Mouse (Mus musculus) urinary bladder, postnatal 36 days (tissue): Measurements from ENCODE around the gene Srgap3.
"Not testable (repeated sequence)": the region's sequence is repeated elsewhere in the genome, so short reads cannot be mapped to it uniquely, and the experiment has no call there.

Experiments
- DNase-seq, 2 experiments: peaks; one replicate each; pipeline ENCODE4 v3.0.0; 2022; ENCODE audit warnings: low spot score in 2 of 2, mixed read lengths in 1 of 2

The Srgap3 gene

DNA sequence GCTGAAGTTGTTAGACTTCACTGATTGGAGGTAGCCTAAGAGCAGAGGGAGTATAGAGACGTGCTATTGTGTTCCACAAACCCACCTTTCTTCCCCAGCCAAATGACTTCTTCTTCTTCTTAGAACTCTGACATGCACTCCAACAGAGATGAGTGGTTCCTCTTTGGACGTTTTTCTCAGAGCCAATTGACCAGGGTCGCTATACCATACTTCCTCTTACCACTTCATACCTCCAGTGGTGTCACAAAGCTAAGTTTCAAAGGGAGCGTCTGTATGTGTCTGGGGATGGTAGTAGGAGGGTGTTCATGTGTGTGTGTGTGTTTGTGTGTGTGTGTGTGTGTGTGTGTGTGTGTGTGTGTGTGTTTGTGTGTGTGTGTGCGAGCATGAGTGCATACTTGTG lies 195.1 kb downstream of the Srgap3 start:
- DNase-seq = no peak

DNA sequence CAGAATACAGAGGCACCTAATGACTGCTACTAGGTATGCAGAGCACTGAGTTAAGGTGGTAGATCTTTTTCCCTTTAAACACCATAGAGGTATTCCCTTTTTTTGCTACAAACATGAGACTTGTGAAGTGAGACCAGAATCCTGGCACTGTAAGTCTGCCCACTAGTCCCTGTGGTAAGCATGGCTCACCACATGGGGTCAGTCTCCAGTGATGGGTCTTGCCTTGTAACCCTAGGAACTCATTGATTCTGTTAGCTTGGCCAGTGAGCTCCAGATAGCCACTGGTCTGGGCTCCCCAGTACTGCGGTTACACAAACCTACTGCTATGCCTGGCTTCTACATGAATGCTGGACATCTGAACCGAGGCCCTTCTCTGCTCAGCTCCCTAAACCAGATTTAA lies 204.8 kb downstream of the Srgap3 start:
- no peak for DNase-seq

DNA sequence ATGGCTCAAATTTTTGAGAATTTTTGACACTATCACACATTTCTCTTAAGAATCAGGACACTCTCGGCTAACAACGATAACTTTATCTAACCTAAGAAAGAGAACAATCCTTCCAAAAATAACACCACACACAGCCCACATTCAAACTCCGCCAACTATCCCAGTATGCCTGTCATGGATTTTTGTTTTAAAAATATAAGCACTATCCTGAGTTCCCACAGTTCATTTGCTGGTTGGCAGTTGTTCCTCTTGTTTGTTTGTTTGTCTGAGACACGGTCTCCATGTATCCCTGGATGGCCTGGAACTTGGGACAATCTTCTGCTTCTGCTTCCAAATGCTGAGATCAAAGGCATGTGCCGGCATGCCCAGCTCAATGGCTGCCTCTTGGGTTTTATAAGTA lies 205.3 kb downstream of the Srgap3 start:
- DNase-seq = no peak

DNA sequence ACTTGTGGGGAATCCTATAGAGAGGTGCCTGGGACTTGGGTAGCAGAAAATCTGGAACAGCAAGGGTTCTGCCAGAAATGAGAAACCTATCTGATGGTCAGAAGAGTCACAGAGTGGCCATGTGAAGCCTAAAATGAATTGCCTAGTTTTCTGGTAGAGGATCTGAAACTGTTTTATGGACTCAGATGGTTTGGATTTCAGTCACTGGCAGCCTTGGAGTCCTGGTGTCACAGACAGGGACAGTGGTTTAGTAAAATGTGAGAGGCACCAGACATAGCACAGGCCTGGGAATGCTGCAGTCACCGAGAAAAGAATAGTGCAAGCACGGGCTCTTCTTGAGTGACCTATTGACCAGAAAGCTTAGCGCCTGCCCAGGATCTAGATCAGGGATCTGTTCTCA lies 207.4 kb downstream of the Srgap3 start:
- no peak for DNase-seq

DNA sequence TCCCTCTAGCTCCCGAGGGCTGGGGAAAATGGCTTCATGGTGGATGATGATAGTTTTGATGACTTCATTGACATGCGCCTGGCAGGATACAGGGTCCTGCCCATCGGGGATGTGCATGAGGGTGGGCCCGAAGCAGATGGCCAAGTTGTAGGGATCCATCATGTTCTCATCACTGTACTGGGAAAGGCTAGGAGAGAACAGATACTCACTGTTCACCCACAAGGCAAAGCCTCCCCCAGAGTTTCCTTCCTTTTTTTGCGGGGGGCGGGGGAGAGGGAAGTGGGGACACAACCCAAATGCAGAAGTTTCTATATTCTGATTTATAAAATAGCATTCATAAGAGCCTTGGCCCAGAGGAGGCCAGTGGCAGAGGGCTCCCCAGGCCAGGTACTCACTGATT lies 208.1 kb downstream of the Srgap3 start:
- DNase-seq = no peak

DNA sequence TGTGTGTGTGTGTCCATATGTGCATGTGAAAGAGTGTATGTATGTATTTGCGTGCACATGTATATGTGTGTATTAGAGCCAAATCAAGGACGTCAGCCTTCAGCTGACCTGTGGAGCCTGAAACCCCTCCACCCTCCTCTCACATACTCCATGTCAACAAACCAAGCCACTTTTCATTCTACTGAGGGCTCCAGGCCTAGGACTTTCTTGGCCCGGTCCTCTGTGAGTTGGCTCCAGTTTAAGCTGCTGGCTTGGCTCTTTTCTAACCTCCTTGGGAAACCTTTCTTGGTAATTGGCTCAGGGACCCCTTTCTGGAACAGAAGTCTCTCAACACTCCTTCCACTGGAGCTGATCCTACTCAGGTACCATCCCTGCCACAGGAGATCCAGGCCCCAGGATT lies 210.6 kb downstream of the Srgap3 start:
- DNase-seq = no peak

DNA sequence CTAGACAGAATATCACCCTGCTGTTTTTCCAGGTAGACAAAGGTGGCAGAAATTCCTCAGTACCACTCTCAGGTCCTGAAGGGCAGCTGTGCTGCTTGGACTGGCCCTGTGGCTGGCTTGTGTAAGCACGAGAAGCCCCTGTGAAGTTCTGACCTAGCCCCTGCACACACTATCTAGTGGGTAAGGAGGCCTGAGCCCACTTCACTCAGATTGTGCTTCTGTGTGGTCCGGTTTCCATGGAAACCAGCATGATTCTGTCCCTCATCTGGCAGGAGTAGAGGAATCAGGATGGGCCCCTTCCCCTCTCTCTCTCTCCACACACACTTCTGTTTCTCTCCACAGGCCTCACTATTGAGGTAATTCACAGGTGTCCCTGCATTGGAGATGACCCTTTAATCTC lies 212.0 kb downstream of the Srgap3 start:
- DNase-seq = no peak

DNA sequence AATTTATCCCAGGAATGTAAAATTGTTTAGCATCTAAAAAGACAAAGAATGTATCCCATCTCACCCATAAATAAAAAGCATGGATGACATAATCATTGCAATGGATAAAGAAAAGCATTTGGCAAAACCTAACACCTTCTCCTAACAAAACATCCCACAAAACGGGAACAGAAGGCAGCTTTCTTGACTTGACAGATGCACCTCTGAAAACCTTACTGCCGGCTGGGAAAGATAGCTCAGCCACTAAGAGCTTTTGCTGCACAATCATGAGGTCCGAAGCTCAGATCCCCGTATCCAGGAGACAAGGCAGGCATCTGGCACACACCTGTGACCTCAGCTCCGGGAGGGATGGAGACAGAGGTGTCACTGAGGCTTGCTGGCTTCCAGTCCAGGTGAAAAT lies 213.1 kb downstream of the Srgap3 start:
- DNase-seq = no peak

DNA sequence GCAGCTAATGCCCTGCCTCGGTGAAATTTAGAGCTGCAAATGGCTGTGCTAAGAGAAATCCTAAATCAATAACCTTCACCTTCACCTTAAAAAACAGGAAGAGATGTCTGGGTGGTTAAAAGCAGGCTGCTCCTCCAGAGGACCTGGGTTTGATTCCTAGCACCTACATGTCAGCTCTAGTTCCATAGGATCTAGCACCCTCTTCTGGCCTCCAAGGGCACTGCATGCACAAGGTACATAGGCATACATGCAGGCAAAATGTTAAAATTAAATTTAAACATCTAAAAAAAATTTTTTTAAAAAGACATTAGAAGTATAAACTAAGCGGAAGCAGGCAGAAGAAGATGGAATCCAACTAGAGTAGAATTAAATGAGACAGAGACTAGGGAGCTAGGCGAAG lies 214.6 kb downstream of the Srgap3 start:
- DNase-seq = no peak

DNA sequence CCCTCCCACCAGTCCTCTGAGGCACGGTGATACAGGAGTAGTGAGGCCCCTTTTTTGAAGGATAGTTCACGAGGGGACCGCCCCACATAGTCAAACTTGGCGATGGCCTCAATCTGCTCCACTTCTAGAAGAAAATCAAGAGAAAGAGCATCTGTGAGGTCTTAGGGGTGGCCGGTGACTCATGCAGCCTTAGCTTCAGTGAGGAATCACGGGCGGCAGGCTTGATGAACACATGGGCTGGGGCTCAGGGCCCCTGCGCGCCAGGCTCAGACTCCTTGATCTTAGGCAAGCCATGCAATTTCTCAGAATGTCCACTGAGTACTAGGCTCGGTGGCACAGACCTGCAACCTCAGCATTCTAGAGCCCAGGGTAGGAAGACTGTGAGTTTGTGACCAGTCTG lies 215.7 kb downstream of the Srgap3 start:
- DNase-seq = peak in 1 of 2 experiments; percentile 9

DNA sequence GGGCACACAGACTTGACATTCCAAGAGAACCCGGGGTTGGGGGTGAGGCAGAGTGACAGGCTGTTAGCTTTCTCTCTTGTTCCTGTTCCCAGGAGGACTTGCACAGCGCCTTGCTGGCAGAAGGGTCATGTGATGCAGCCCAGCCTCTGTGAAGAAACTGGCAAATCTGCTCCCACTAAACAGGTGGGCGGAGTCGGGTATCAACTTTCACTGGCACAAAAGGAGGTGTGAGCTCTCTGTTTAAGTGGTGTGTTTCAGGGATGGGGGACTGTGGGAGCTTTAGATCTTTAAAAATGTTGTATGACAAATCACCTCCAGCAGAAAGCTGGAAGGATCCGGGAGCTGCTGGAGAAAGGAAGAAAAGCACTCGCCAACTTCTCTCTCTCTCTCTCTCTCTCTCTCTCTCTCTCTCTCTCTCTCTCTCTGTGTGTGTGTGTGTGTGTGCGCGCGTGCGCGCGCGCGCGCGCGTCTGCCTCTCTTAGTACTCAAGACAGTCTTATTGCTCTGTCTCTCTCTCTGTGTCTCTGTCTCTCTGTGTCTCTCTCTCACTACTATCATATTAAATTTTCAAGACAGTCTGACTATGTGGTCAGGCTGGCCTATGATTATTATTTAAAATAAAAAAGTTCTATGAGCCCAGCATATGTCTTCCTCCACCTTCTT lies 218.2 kb downstream of the Srgap3 start:
- peak; percentile 48 to 67 for DNase-seq

DNA sequence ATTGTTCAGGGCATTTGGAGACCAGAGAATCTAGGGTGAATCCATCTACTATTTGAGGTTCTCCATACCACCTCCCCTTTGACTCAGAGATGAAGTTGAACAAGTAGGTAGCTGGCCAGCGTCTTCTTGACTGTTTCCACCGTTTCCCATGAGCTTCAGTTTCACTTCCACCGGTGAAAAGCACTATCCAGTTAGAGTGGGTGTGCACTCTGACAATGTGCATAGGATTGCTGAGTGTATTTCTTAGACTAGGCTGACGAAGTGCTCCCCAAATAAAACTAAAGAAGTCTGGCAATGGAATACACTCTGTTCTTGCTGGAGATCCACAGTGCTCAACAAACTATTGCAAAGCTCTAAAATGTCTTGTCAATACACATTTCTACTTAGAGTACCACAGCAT lies 221.6 kb downstream of the Srgap3 start:
- DNase-seq = no peak

DNA sequence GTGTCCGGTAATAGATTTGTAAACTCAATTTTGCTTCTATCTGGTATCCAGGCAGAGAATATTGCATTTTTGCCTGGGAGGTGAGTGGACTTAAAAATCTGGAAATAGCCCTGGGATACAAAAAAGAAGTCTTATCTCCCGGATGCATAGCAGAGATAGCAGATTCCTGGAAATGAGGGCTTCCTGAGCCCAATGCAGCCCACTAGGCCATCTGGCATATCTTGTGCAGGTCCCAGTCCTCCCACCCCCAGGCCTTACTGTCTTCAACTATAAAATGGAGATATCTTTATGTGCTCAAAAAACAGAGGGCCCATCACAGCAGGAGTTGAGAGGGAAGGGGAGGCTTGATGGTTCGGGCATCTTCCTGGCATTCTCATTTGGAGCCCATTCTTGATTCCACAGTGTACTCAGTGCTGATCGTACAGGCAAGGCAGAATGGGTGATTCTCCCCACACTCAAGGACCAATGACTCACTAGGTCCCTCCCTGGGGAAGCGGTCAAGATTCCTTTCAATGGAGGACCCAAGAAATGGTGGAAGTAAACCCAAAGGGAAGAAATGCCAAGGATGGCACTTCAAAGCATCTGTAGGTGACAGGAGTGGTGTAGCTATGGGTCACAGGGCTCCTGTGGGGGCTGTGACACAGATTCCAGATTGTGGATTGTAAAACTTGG lies 226.5 kb downstream of the Srgap3 start:
- no peak for DNase-seq

DNA sequence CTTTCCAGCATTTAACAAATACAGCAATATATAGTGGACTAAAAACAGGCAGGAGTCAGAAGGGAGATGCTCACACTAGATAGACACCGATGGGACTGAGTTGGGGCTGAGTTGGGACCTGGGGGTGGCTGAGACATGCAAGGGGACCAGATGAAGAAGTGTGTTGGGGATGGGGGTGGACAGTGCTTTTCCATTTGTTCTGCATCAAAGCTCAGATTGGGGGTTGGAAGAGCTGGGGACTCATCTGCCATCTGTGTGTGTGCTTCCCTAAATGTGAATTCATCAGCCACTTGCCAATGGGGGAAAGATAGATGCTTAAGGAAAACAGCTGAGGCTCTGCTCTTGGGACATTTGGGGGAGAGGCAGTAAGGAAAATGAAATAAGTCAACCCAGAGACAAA lies 227.1 kb downstream of the Srgap3 start:
- DNase-seq = no peak

DNA sequence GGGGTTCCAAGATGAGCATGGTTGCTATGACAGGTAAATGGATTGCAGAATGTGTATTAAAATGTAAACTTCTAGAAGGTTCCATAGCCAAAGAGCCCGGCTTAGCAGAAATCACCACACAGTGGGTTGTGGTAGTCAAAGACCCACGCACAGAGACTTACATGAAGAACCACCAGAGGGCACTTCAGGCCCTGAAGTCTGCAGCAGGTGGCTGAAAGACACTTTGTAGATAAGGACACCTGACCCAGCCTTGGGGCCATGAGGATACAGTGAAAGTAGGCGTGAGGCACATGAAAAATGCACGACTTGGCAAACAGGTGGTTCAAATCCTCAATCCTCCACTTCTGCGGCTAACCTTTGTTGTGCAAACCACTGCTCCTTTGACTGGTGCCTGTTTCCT lies 229.9 kb downstream of the Srgap3 start:
- peak; percentile 18 to 19 for DNase-seq

DNA sequence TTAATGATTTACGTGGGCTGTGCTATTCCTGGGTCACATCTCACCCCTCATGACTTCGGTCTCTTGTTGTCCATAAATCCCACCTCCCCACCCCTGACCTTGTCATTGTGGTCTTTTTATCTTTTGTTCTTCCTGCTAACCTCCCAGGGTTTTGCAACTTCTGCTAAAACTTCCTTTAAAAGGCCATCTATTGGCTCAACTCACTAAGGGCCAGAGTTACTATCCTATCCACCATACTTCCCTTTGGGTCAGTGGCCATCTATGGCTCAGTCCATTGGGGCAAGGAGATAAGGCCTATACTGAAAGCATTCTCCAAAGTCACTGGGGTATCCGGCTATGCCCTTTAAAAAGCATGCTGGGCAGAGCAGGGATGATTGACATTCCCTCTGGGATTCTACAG lies 233.1 kb downstream of the Srgap3 start:
- DNase-seq = no peak

DNA sequence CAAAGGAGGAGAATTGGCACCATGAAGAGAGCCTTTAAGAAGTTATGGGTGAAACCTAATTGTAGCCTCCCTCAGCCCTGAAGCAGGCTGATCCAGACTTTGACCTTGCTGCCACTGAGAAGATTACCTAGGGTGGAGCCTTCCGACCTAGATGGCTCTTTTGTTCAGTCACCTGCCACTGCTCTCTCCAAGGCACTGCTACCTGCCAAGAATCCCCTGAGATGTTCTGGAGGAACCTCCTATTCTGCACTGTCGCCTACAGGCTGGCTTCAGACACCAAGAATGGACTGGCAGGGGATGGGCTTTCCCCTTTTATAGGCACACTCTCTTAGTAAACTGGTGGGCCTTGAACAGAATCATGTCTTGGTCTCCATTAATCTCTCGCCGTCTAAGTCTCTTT lies 244.8 kb downstream of the Srgap3 start:
- DNase-seq = not testable (repeated sequence)

DNA sequence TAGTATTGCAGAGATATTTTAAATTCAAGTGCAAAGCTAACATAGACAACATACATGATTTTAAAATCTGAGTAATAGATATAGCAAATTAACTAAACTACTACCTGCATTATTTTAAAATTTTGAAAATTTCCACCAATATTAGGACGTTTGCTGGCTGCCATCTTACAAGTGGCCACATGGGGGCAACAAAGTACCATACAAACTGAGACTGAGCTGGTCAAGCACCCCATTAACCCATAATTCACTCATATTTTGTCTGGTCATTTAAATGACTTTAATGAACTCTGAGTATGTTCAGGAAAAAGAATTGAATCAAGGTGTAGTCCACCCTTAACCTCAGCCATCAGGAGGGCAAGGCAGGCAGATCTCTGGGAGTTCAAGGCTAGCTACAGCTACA lies 246.7 kb downstream of the Srgap3 start:
- peak; percentile 48 to 49 for DNase-seq

DNA sequence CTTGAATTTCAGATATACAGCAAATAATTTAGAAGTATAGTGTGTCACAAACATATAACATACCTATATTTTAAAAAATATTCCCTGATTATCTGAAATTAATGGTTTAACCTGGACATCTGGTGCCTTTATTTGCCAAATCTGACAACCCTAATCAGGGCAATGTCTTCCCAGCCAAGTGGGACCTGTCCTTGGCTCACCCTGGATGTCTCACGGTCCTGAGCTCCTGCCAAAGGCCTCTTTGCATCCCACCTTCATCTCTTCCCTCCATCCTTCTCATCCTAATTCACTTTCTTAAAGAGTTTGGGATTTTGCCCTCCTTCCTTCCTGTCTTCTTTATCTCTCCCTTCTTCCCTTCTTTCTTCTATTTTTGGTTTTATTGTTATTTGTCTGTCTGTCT lies 248.0 kb downstream of the Srgap3 start:
- no peak for DNase-seq

DNA sequence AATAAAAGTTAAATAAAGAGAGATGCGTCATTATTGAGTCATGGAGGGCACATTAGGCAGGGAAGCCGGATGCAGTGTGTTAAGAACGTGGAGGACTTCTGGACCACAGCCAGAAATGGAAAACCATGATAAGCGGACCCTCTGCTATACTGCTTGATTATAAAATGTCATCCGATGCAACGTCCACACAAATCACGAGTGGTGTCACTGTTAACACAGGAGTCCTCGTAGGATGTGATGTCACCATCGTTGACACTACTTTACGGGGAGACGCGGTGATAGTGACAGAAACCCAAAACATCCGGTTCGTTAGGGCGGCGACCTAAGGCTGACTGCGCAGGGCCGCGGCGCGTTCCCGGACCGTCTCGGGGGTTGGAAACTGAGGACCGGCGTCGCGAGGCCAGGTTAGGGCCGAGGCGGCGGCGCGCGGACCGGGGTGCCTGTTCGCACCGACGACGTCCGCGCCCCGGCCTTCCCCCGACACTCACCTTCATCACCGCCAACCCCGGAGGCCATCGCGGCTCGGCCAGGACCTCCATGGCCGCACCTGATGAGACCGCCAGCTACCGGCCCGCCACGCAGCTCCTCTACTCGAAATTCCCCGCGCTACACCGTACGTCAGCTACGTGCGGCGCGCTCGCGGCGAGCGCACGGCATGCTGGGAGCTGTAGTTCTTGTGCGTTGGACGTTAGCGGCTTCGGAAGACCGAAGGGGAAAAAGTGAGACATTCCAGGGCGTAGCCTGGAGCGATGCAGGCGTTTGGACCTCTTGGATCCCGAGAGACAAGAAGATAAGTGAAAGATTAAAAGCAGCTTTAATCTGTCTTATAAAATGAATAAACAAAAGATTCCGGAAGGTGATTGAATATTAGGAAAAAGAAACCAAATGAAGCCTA lies 250.8 kb downstream of the Srgap3 start, which contains the start of gene Rad18:
Gene Rad18, minus strand, starts transcription at position 631 of the 895 bp plus-strand sequence.
- DNase-seq = peak; percentile 78 to 85

DNA sequence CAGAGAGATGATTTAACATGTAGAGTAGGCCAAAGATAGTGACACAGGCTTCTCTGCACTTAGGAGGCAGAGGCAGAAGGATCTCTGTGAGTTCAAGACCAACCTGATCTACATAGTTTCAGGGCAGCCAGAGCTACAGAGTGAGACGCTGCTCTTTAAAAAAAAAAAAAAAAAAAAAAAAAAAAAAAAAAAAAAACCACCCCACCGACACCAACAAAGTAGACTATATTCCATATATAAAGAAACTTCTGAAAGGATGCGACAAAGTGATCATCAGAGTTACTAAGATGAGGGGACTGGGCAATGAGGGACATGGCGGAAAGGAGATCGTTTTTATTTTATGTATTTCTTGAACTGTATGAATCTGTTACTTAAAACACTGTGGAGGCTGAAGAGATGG lies 252.6 kb downstream of the Srgap3 start:
- DNase-seq = no peak

DNA sequence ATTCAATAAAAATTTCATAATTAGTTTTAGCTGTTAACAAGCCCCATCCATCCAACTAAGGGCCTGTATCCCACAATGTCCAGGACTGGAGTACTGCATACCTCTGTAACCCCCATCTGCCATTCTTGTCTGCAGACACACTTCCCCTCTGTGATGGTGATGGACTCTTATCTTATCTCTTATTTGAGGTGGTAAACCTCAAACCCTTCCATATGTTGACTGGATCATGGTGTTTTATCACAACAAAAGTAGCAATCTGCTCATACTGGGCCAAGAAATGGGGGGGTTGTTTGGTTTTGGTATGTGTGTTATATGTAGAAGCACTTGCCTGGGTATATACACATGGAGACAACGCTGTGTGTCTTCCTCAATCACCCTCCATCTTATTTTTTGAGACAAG lies 255.5 kb downstream of the Srgap3 start:
- DNase-seq = no peak

DNA sequence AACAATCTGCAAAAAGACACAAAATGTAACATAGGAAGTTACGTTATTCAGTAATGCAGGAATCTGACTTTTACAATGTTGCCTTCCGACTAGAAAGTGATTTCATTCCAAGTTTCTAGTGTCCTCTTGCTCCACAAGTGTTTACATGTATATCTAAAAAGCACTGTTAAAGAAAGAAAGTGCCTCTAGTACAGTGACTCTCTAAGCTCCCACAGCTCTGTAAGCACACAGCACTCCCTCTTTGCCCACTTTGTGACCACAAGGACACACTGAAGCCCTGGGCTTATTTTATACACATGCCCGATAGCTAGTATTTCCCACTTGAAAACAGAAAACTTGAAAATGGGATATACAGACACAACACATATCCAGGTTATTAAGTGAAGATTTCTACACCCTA lies 259.0 kb downstream of the Srgap3 start:
- no peak for DNase-seq
